Mouse (Mus musculus) limb, embryonic 14.5 days (tissue): Measurements from ENCODE around the gene Rnf141. TPM values are rescaled to one million over a fixed set of nuclear protein-coding genes. Genes with fewer than 3 reads are reported as not detected.

Experiments
- ATAC-seq: fragments of 200-750 bp; cut with Nextera tagmentation; 2 replicates; pipeline ENCODE4 v1.8.0; 2017; ENCODE audit warnings: low read depth, moderate number of reproducible peaks, moderate TSS enrichment; ENCODE audit not compliant: low FRiP score
- DNase-seq: peaks from one replicate; pipeline ENCODE4 v3.0.0-alpha.2; 2015; ENCODE audit warnings: low spot score
- H3K27ac ChIP-seq: fragments of 300-500 bp; sonication (generic); replicated peaks from 2 replicates; pipeline ENCODE4 v1.5.1; 2014; ENCODE audit warnings: low read depth, mild to moderate bottlenecking, low read length, moderate library complexity, mixed read lengths
- H3K27me3 ChIP-seq: fragments of 300-500 bp; sonication (generic); 2 replicates; pipeline ENCODE4 v1.6.1; 2014; ENCODE audit warnings: low read length, mixed read lengths; ENCODE audit not compliant: control insufficient read depth, insufficient read depth
- H3K36me3 ChIP-seq: fragments of 300-500 bp; sonication (generic); 2 replicates; pipeline ENCODE4 v1.6.1; 2014; ENCODE audit warnings: mild to moderate bottlenecking, low read length, moderate library complexity, mixed read lengths; ENCODE audit not compliant: control insufficient read depth, insufficient read depth
- H3K4me1 ChIP-seq: fragments of 300-500 bp; sonication (generic); 2 replicates; pipeline ENCODE4 v1.6.1; 2014; ENCODE audit warnings: antibody characterized with exemption, low read length, mixed read lengths; ENCODE audit not compliant: control insufficient read depth, insufficient read depth
- H3K4me2 ChIP-seq: fragments of 300-500 bp; sonication (generic); replicated peaks from 2 replicates; pipeline ENCODE4 v1.6.1; 2014; ENCODE audit warnings: low read depth, mild to moderate bottlenecking, low read length, moderate library complexity; ENCODE audit not compliant: severe bottlenecking
- H3K4me3 ChIP-seq: fragments of 300-500 bp; sonication (generic); replicated peaks from 2 replicates; pipeline ENCODE4 v1.5.1; 2014; ENCODE audit warnings: low read length
- H3K9ac ChIP-seq: fragments of 300-500 bp; sonication (generic); 2 replicates; pipeline ENCODE4 v1.6.1; 2014; ENCODE audit warnings: mild to moderate bottlenecking, low read depth, low read length, moderate library complexity; ENCODE audit not compliant: severe bottlenecking
- H3K9me3 ChIP-seq: fragments of 300-500 bp; sonication (generic); 2 replicates; pipeline ENCODE4 v1.6.1; 2016; ENCODE audit warnings: low read length; ENCODE audit not compliant: control insufficient read depth
- POLR2A ChIP-seq: fragments of 200-500 bp; IDR thresholded peaks from 2 replicates; pipeline ENCODE4 v1.8.0; 2012; ENCODE audit warnings: inconsistent platforms, mild to moderate bottlenecking, moderate library complexity, borderline replicate concordance; ENCODE audit not compliant: insufficient read depth, insufficient read length; ENCODE audit errors: extremely low read depth
- WGBS: fragments of 180-500 bp; shearing (Covaris S2); extraction: QIAGEN DNeasy Blood & Tissue Kit; methylation state at CpG from one replicate; pipeline ENCODE4 v1.1.7; 2014; 5-methylcytosine and 5-hydroxymethylcytosine counted together
- polyA plus RNA-seq, 2 experiments: library from polyadenylated mRNA; depleted of rRNA in 1 of 2; stranded (reverse) in 1 of 2; unstranded in 1 of 2; fragments of >200 nt; fragmentation: Nextera tagmentation in 1 of 2; extraction: Ambion mirVana in 1 of 2; gene quantifications; 2 replicates each; pipeline versions ENCODE4 v1.2.1 to v1.2.3; 2012 to 2014

The Rnf141 gene
- polyA plus RNA-seq, 2 experiments: 21.6 to 22.0 TPM

GRCm38 (mm10) chr7:110797722-110798409 is 46.4 kb downstream of the Rnf141 start:
- Histone ChIP-seq H3K27ac (no peak overlapping the region), H3K9me3 (no peaks in the 10 kb centered on the region), H3K27me3 (no peaks in the 10 kb centered on the region), H3K36me3 (no peaks in the 10 kb centered on the region), H3K4me2 (no peak overlapping the region), H3K4me3 (no peak overlapping the region), H3K9ac (no peak overlapping the region), H3K4me1 (peaks cover 5% of the 10 kb centered on the region; the same call in 1 of the 2 replicates)
- 83% methylated on average over 11 of the region's 11 CpGs for WGBS
- no peak for DNase-seq
- TF ChIP-seq POLR2A: no peak
- no peak for ATAC-seq

GRCm38 (mm10) chr7:110796367-110797051 is 47.7 kb downstream of the Rnf141 start:
- Histone ChIP-seq H3K9ac (no peak overlapping the region), H3K4me1 (peaks cover 5% of the 10 kb centered on the region; the same call in 1 of the 2 replicates), H3K36me3 (no peaks in the 10 kb centered on the region), H3K4me2 (no peak overlapping the region), H3K9me3 (no peaks in the 10 kb centered on the region), H3K4me3 (no peak overlapping the region), H3K27me3 (no peaks in the 10 kb centered on the region), H3K27ac (no peak overlapping the region)
- DNase-seq (no peak), ATAC-seq (no peak)
- 66% methylated on average over 12 of the region's 12 CpGs for WGBS
- no peak for TF ChIP-seq POLR2A

GRCm38 (mm10) chr7:110794722-110795121 is 49.5 kb downstream of the Rnf141 start:
- Histone ChIP-seq H3K27ac (no peak overlapping the region), H3K4me1 (peaks cover 5% of the 10 kb centered on the region; the same call in 1 of the 2 replicates), H3K9ac (no peak overlapping the region), H3K4me3 (no peak overlapping the region), H3K9me3 (no peaks in the 10 kb centered on the region), H3K27me3 (no peaks in the 10 kb centered on the region), H3K4me2 (no peak overlapping the region), H3K36me3 (no peaks in the 10 kb centered on the region)
- WGBS: 68% methylated on average over 4 of the region's 4 CpGs
- no peak for TF ChIP-seq POLR2A
- DNase-seq: no peak
- ATAC-seq: no peak

GRCm38 (mm10) chr7:110792834-110793233 is 51.4 kb downstream of the Rnf141 start:
- ATAC-seq (no peak), DNase-seq (no peak)
- H3K4me1 ChIP-seq: peaks cover 5% of the 10 kb centered on the region; the same call in 1 of the 2 replicates
- no peak overlapping the region for H3K9ac ChIP-seq
- no peaks in the 10 kb centered on the region for H3K27me3 ChIP-seq
- no peak overlapping the region for H3K4me3 ChIP-seq
- H3K4me2 ChIP-seq: no peak overlapping the region
- 70% methylated on average over 2 of the region's 2 CpGs for WGBS
- no peak overlapping the region for H3K27ac ChIP-seq
- H3K36me3 ChIP-seq: no peaks in the 10 kb centered on the region
- H3K9me3 ChIP-seq: no peaks in the 10 kb centered on the region
- no peak for TF ChIP-seq POLR2A

GRCm38 (mm10) chr7:110792201-110792600 is 52.1 kb downstream of the Rnf141 start:
- Histone ChIP-seq H3K36me3 (no peaks in the 10 kb centered on the region), H3K4me1 (peaks cover 5% of the 10 kb centered on the region; the same call in 1 of the 2 replicates), H3K4me2 (no peak overlapping the region), H3K27me3 (no peaks in the 10 kb centered on the region), H3K9me3 (no peaks in the 10 kb centered on the region), H3K9ac (no peak overlapping the region), H3K27ac (no peak overlapping the region), H3K4me3 (no peak overlapping the region)
- no peak for TF ChIP-seq POLR2A
- 73% methylated on average over 5 of the region's 5 CpGs for WGBS
- ATAC-seq: no peak
- DNase-seq: no peak
